7 mouse cellular contexts compared by ENCODE assay signal in the genomic region with DNA sequence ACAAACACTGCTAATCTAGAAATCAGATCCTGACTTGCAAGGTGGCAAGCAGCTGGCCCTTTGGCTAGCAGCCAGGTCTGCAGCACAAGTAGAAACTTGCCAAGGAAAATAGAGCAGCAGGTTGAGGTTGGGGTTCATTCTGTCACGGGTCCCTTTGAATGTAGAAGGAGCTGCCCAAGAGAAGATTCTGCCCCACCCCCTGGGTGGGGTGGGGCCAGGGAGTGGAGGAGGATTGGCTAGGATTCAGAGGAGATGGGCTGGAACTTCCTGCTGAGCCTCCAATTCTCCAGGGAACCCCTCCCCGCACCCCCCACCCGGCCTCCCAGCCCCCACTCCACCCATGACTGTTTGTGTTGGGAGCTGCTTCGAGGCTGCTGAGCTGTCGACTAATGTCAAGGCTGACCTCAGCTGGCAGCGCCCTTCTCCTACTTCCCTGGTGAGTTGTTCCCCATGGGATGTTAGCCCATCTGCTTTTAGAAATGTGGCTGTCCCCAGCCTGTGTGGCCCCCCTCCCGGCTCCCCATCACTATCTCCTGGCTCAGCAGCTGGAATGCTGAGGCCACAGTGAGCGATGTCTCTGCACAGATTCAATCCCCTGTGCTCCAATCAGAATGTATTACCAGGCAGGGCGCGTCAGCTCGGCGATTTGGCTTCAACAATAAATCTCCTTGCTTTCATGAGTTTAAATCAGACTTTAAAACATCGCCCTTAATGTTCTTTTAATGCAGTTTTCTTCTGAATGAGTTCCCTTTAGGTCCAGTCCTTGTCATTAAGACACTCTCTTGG.
A peak's percentile ranks its signal among the peaks of the same experiment; 100 is the strongest.
DNase-seq lines count a peak whose midpoint lies in the region; ATAC-seq and TF ChIP-seq lines count a peak whose summit lies in the region.

No protein-coding gene starts in this region.

- intact Hi-C loops in heart, adult 2 months (cut with DNase I) = loop anchor here (10.0 kb wide), 1 partner anchor 425 kb away; no protein-coding TSS in a partner anchor

- H3K27ac ChIP-seq in heart, adult 2 months = no peak overlapping the region
- H3K27ac ChIP-seq in lung, embryonic 15.5 days = peak overlapping the region; percentile 72

- H3K4me2 ChIP-seq in lung, embryonic 15.5 days = peak overlapping the region; percentile 66

- ATAC-seq in lung, embryonic 15.5 days (ENCODE audit: borderline replicate concordance, extremely low read depth, low FRiP score, low TSS enrichment) = peak; percentile 92

- peaks cover 3% of the 10 kb centered on the region for H3K4me1 ChIP-seq in heart, adult 2 months (ENCODE audit: control insufficient read depth, insufficient read depth, low read length)
- peaks cover 15% of the 10 kb centered on the region for H3K4me1 ChIP-seq in lung, embryonic 15.5 days

- TF ChIP-seq EP300 in heart, adult 2 months (IDR thresholded peaks at IDR 0.05; ENCODE audit: insufficient read depth, low read depth, low read length) = 0 out of 2 replicates have a peak, but pooled peaks have one; percentile 20

- TF ChIP-seq POLR2A in heart, adult 2 months (IDR thresholded peaks at IDR 0.05; ENCODE audit: insufficient read depth, low read depth, low read length) = no peak

- WGBS in heart, adult 2 months = 2% methylated on average over 13 of the region's 13 CpGs
- WGBS in lung, embryonic 15.5 days = 1% methylated on average over 13 of the region's 13 CpGs

- no peaks in the 10 kb centered on the region for H3K27me3 ChIP-seq in heart, adult 2 months (ENCODE audit: control insufficient read depth, insufficient read depth, low read length)
- H3K27me3 ChIP-seq in lung, embryonic 15.5 days = no peaks in the 10 kb centered on the region

- no peak overlapping the region for H3K9ac ChIP-seq in heart, adult 2 months (ENCODE audit: low read depth, low read length)
- H3K9ac ChIP-seq in lung, embryonic 15.5 days = peak overlapping the region; percentile 37

- H3K9me3 ChIP-seq in lung, embryonic 15.5 days = no peaks in the 10 kb centered on the region

- H3K36me3 ChIP-seq in heart, adult 2 months (ENCODE audit: control insufficient read depth, insufficient read depth, low read length) = no peaks in the 10 kb centered on the region
- H3K36me3 ChIP-seq in lung, embryonic 15.5 days = no peaks in the 10 kb centered on the region

- no peak for TF ChIP-seq CTCF in heart, adult 2 months (IDR thresholded peaks at IDR 0.05)

- H3K4me3 ChIP-seq in heart, adult 2 months = no peak overlapping the region
- H3K4me3 ChIP-seq in lung, embryonic 15.5 days = peak overlapping the region; percentile 41

- H3K79me2 ChIP-seq in heart, adult 2 months (replicated peaks; ENCODE audit: control insufficient read depth, insufficient read depth, low read length) = no peaks in the 10 kb centered on the region

- peak; percentile 90 for DNase-seq in adrenal gland, adult 2 months
- peak; percentile 85 to 88 for DNase-seq in cerebellum, postnatal 14 days
- peak; percentile 27 to 28 for DNase-seq in heart, adult 2 months
- DNase-seq in kidney, adult 18-20 months = peak; percentile 83
- peak; percentile 17 for DNase-seq in skeletal muscle tissue, adult 2 months (ENCODE audit: low read depth, low spot score)
- no peak for DNase-seq in layer of hippocampus, adult 8-10 months (ENCODE audit: low spot score in 2 of 2)

Comparison
In these comparisons a context has a peak if more than half of its experiments do, and no peak if none do; other contexts are left out.
1. DNase-seq: peak in adrenal gland, adult 2 months (single experiment), cerebellum, postnatal 14 days (2 of 2), heart, adult 2 months (2 of 2), kidney, adult 18-20 months (single experiment) and skeletal muscle tissue, adult 2 months (single experiment); none in layer of hippocampus, adult 8-10 months (0 of 2).